Mouse (Mus musculus): Measurements from ENCODE around the gene Gopc. TPM values are rescaled to one million over a fixed set of nuclear protein-coding genes. Genes with fewer than 3 reads are reported as not detected.

Gopc gene
- 10 to 100 TPM; 40.7 to 41.3 TPM for total RNA-seq (2021)
- long read RNA-seq, experiment 1, full-length matches to known transcripts: 46 of 59 reads
- long read RNA-seq, experiment 1, partial matches to known transcripts: 7 of 59 reads
- long read RNA-seq, experiment 1, other reads (novel, unspliced or antisense): 6 of 59 reads
- long read RNA-seq, experiment 2, full-length matches to known transcripts: 52 of 56 reads
- long read RNA-seq, experiment 2, partial matches to known transcripts: 1 of 56 reads
- long read RNA-seq, experiment 2, other reads (novel, unspliced or antisense): 3 of 56 reads

DNA sequence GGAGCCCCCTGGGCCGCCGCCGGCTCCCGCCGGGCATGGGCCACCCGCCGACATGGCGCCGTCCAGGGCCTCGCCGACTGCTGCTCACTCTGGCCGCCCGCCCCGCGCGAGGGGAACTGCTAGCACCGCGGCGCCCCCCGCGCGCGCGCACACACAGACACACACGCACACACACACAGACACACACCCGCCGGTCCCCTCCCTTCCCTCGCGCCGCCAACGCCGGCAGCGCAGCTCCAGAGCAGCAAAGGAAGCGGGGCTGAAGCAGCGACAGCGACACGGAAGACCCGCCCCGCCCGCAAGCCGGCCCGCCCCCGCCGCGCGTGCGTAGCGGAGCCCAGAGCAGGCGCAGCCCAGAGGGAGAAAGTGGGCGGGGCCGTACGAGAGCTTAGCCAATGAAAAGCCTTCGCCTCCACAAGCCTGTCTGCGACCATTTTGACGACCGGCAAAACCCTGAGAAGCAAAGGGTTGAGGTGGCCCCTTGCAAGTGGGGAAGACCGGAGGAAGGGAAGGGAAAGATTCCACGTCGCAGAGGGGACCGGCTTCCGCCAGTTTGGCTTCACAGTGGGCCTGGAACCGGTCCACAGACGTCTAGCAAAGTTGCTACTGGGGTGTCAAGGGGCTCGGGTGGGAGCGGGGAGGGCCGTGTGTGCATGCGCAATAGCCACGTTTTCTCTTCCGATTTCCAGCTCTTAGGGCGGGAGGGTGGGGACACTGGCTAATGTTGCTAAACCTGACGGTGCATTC lies at the start of gene Gopc:
Gopc (minus strand) TSS at position 280 of the 747 bp plus-strand sequence.
- peak; percentile 97 to 98 for DNase-seq (ENCODE audit: low spot score in 2 of 2)

DNA sequence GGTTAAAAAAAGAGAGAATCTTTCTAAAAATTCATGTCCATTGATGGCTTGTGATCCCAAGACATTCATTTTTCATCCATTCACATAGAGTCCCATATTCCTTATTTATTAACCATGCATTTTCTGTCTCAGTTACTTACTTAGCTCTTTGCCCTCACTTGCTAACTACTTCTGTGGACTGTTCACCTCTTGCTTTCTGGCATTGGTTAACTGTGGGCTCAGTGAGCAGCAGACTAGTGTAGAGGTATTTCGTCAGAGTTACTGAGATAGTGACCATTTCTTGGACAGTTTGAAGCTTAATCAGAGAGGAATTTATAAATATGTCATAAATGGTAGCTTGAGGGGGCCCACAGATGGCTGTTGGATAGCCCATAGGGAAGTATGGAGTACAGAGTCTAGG lies 49.0 kb upstream of the Gopc start:
- no peak for DNase-seq (ENCODE audit: low spot score in 2 of 2)

DNA sequence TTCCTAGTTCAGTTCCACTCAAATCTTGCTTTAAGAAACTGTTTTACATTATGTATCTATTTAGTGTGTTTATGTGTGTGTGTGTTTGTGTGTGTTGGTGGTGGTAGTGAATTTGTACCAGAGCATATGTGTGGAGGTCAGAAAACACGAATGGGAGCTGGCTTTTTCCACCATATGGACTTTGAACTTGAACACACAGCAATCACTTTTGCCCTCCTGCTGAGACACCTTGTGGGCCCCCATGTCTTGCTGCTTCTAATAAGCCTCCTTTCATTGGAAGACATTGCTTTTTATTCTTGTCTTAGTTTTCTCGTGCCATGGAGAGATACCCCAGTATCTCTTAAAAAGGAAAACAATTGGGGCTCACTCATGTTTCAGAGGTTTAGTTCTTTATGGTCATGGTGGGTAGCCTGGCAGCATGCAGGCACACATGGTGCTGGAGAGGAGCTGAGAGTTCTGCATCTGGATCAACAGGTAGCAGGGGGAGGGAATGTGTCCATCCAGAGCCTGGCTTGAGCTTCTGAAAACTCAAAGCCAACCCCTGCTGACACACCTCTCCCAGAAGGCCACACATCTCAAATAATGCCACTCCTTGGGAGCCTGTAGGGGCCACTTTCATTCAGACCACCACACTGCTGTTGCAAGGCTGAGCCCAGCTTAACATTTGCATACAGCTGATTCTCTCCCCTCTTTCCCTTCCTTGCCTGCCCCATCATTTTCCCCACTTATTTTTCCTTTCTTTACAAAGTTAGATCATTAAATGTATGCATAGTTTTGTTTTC lies 45.9 kb upstream of the Gopc start:
- no peak for DNase-seq (ENCODE audit: low spot score in 2 of 2)

- no peak for DNase-seq (ENCODE audit: low spot score in 2 of 2)
Measured at GRCm38 (mm10) chr10:52426314-52426980, 44.5 kb upstream of the Gopc start.

DNA sequence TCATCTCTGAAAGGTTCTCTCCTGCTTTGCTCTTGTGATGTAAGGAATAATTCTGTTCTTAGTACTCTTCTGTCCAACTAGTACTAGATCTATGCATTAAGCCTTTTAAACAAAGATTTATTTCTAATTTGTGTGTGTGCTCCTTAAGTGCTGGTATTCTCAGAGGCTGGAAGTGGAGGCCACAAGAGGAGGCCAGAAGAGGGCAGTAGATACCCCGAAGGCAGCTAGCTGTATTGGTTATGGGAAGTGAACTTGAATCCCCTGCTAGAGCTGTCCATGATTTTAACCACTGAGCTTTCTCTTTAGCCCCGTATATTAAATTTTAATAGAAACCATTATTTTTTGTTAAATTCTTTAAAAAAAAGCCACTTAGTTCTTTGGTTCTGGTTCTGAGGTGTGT lies 41.2 kb upstream of the Gopc start:
- no peak for DNase-seq (ENCODE audit: low spot score in 2 of 2)

- no peak for DNase-seq (ENCODE audit: low spot score in 2 of 2)
Measured at GRCm38 (mm10) chr10:52421716-52422115, 39.8 kb upstream of the Gopc start.

DNA sequence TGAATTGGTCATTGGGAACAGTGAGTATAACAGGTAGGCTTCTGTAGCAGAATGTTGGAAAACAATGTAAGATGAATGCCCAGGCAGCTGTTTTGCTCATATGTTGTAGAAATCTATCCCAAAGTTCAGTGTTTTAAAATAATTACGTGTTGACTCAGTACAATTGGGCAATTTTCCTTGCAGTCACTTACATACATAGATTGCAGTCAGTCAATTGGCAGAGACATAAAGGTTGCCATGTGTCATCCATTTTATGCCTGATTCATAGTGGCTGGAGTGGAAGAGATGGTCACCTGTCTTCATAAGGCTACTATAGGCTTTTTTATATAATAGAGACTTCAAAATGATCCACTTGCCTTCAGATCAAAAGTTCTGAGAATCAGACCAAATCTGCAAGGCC lies 38.6 kb upstream of the Gopc start:
- DNase-seq (ENCODE audit: low spot score in 2 of 2): no peak

DNA sequence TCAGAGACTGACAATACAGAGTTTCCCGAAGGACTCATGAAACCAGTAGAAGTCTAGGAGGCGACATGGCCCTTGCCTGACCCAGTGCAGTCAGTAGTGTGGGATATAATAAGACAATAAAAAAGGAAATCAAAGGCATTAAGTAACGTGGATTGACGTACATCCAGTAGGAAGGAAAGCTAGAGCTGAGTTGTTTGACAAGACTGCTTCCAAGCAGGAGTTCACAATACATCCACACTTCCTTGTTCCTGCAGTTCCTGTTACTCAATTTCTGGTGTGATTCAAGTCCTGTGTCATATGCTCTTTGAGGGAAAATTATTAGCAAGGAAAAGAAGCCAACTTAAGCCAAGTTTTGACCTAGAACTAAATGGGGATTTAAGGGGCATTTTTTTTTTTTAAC lies 37.5 kb upstream of the Gopc start:
- no peak for DNase-seq (ENCODE audit: low spot score in 2 of 2)

GRCm38 (mm10) chr10:52418931-52419330 lies 37.0 kb upstream of the Gopc start:
- DNase-seq (ENCODE audit: low spot score in 2 of 2): no peak

- DNase-seq (ENCODE audit: low spot score in 2 of 2): no peak
Measured at GRCm38 (mm10) chr10:52417998-52418860, 36.3 kb upstream of the Gopc start.

GRCm38 (mm10) chr10:52417299-52417997 lies 35.5 kb upstream of the Gopc start, which contains the start of gene Nus1:
Gene Nus1 (plus strand): TSS chr10:52417547.
- peak; percentile 96 to 97 for DNase-seq (ENCODE audit: low spot score in 2 of 2)

DNA sequence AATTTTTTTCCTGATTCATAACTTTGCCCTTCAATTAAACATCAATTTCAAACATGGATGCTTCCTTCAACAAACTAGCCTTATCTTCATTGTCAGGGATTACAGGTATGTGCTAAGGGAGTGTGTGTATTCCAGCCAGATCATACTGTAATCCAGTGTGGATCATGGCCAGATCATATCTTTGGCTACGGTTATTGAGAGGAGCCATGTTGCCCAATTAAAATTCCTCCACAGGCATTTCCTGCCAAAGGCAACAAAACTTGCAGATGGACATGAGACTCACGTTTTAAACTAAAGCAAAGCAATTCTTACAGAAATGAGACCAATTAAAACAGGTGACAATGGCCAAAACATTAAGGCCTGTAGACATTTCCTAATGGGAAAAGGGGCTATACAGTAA lies 34.5 kb upstream of the Gopc start:
- DNase-seq (ENCODE audit: low spot score in 2 of 2): no peak

DNA sequence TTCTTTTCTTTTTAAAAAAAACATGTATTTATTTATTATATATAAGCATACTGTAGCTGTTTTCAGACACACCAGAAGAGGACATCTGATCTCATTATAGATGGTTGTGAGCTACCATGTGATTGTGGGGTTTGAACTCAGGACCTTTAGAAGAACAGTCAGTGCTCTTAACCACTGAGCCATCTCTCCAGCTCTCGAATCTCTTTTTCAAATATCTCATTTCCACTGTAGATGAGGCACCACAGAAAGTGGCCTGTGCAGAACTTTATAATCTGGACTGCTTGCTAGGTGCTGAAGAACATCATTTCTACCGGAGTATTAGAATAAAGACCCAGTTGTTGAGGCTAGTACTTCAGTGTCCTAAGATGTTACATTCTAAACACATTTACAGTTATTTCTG lies 33.1 kb upstream of the Gopc start:
- DNase-seq (ENCODE audit: low spot score in 2 of 2): no peak

DNA sequence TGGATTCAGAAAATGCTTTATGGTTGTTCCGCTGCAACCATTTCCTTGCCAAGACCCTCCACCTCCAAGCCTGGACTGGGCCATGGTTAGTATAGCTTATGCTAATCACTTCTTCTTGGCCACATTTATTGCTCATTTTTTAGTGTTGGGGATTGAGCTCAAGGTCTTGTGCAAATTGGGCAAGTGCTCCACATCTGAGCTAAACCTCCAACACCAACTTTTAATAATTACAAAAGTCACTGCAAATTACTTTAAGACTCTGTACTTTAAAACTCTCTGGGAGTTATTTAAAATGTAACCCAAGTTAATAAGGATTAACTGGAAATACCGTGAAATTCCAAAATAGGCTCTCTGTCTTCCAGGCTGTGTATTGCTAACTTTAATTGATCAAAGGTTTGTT lies 25.6 kb upstream of the Gopc start:
- DNase-seq (ENCODE audit: low spot score in 2 of 2): no peak

DNA sequence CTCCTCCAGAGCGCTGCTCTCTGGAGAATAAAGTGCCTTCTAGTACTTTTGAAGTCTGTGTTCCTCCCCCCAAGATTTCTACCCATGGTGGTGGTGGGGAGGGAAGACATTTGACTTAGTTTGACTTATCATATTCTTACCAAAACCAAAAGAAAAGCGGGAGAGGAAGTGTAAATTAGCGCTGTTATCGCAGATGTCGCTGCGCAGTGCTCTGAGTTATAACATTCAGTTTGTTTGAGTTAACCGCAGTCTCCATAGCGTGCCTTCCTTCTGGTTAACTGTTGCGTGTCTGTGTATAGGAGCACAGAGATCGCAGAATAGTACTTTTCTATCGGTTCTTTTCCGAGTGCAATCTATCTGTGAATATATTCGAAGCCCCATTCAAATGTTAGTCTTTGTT lies 23.2 kb upstream of the Gopc start:
- no peak for DNase-seq (ENCODE audit: low spot score in 2 of 2)

GRCm38 (mm10) chr10:52399722-52400121 lies 17.8 kb upstream of the Gopc start:
- no peak for DNase-seq (ENCODE audit: low spot score in 2 of 2)

DNA sequence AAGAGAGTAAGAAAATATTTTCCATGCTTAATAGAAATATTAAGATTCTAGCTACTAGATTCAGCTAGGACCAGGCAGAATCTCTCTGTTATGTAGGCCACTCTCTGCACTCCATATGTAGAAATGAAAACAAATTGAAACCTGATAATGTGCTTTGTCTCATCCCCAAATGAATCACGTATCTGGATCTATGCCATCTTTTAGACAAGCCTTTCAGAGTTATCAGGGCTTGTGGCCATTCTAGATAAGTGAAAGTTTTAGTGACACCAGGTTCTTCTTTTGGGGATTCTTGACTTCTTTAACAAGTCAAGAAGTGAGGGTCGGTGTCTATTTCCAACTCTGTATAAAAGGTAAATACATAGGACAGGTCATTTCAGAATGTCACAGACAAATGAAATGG lies 16.8 kb upstream of the Gopc start:
- DNase-seq (ENCODE audit: low spot score in 2 of 2): no peak

DNA sequence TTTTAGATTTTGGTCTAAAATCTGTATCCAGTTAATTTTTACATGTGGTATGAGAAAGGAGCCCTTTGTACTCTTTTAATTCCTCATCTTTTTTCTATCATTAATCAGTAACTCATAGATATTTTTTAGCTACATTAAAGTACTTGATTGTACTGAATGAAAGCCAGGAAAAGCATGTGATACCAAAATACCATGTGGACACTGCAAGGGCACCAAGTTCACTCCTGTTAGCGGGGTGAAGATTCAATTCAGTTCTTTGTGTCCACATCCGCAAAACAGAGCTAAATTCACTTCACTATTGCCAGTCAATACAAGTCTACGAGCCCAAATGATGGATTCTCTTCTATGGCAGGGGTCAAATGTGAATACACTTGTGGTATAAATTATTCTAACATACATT lies 14.7 kb upstream of the Gopc start:
- DNase-seq (ENCODE audit: low spot score in 2 of 2): no peak

DNA sequence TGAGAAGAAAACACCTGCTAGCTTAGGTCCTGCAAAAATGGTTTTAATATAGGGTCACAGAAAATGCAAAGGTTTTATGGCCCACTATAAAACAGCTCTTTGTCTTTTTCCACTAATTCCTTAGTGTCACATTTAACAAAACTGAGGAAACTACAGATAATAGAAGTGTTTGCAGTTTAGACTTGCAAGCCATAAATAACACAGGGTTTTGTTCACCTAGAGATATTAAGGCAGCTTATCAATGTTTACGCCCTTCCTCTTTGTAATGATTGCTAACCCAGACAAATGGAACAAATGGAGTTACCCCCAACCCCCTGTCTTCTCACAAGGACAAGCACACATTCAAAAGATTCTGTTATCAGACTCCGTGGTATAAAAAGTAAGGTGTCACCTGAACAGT lies 9.3 kb upstream of the Gopc start:
- no peak for DNase-seq (ENCODE audit: low spot score in 2 of 2)

DNA sequence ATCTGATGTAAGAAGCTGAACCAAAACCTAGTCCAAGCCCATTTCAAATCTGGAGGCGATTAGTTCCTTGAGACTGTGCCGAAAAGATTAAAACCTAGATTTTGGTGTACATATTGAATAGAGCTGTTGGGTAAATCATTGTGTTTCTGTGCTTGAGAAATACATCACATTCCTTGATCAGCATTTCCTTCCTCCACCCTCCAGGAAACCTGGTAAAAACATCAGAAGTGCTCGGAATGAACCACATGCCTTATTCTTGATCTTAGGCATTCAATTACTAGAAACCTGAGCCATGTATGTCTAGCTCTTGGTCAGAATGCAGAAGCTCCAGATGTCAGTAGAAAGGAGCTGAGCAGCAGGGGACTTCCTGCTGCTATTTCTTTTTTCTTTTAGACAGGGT lies 7.5 kb upstream of the Gopc start:
- DNase-seq (ENCODE audit: low spot score in 2 of 2): no peak
